Mouse (Mus musculus) ES-E14 (cell line): ENCODE results near the gene Scfd2.

ENCODE experiments used
- CHD2 ChIP-seq: IDR thresholded peaks from 2 replicates; pipeline ENCODE4 v1.6.1; 2014; ENCODE audit warnings: mild to moderate bottlenecking, low read depth, low read length, inconsistent platforms
- ZC3H11A ChIP-seq: IDR thresholded peaks from 2 replicates; pipeline ENCODE4 v1.6.1; 2012; ENCODE audit warnings: low read depth, mild to moderate bottlenecking, inconsistent platforms, low read length, borderline replicate concordance

DNA sequence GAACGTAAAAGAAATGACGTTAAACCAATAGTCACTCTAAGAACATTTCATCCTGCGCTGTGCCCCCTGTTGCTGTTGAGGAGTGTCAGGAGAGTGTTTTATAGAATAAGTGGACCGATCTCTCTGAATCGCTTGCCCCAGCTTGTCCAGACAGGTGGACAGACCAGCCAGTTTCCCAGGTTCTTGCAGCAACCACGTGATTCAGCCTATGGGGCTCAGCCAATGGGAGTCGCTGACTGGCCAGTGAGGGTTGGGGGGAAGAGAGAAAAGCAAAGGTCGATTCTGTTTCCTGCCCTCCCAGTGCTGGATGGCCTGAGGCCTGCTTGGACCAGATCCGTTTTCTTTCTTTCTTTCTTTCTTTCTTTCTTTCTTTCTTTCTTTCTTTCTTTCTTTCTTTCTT is 359.8 kb downstream of the Scfd2 start:
- TF ChIP-seq ZC3H11A (no peak), CHD2 (no peak)
